Mouse (Mus musculus): ENCODE measurements around the gene Tdrkh.

DNA sequence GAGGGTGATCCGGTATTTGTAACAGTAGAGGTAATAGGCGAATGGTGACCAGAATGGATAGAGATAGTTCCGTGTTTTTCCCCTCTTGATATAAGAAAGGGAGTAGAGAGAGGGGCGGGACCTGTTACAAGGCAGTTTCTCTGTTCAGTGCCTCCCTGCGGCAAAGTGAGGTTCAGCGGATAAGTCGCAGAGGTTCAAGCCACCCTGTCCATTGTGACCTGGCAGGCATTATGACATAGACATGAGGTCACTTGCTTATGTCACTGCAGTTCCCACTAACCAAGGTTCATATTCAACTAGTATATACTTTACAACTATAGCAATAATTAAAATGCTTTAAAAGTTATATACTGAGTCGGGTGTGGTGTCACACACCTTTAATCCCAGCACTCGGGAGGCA lies 23.3 kb downstream of the Tdrkh start:
- no peak for TF ChIP-seq CTCF (IDR thresholded peaks at IDR 0.05; ENCODE audit: low read depth, low read length)
- TF ChIP-seq GATA1 (IDR thresholded peaks at IDR 0.05; ENCODE audit: borderline replicate concordance, low read length) = no peak
